Mouse (Mus musculus) urinary bladder, postnatal 25 days (tissue): Measurements from ENCODE around the gene Ptbp2.

Experiments
- DNase-seq: peaks from one replicate; pipeline ENCODE4 v3.0.0; 2022; ENCODE audit warnings: low spot score

Ptbp2 gene

GRCm38 (mm10) chr3:119684741-119685140 is 99.5 kb downstream of the Ptbp2 start:
- no peak for DNase-seq
